Mouse (Mus musculus) lung, postnatal 4 days (tissue): ENCODE data around the gene Trim5.
"Not testable (repeated sequence)": the region's sequence is repeated elsewhere in the genome, so short reads cannot be mapped to it uniquely, and the experiment has no call there.

ENCODE experiments used
- DNase-seq, 2 experiments: peaks; one replicate each; pipeline ENCODE4 v3.0.0; 2021

Gene Trim5

GRCm38 (mm10) chr7:104287576-104288443 lies at the start of gene Trim5:
TSS of gene Trim5 (minus strand) at chr7:104288094.
- DNase-seq, result peak in 1 of 2 experiments; percentile 11

- DNase-seq, result not testable (repeated sequence)
Observed at GRCm38 (mm10) chr7:104335547-104335946, 47.7 kb upstream of the Trim5 start.

GRCm38 (mm10) chr7:104329171-104329570 lies 41.3 kb upstream of the Trim5 start, which contains the start of gene Trim34b:
TSS of gene Trim34b (plus strand) at chr7:104329471.
- DNase-seq, result not testable (repeated sequence)

- DNase-seq, result no peak
Observed at GRCm38 (mm10) chr7:104322028-104322427, 34.1 kb upstream of the Trim5 start.

GRCm38 (mm10) chr7:104315369-104316080 lies 27.6 kb upstream of the Trim5 start, which contains the start of gene Trim12a:
TSS of gene Trim12a (minus strand) at chr7:104315466.
- not testable (repeated sequence) for DNase-seq

- DNase-seq, result peak in 1 of 2 experiments; percentile 20
Observed at GRCm38 (mm10) chr7:104314796-104315353, 27.0 kb upstream of the Trim5 start.

GRCm38 (mm10) chr7:104291638-104292400 lies 3.9 kb upstream of the Trim5 start:
- no peak for DNase-seq

GRCm38 (mm10) chr7:104290641-104291040 lies 2.7 kb upstream of the Trim5 start:
- no peak for DNase-seq

- DNase-seq, result not testable (repeated sequence)
Observed at GRCm38 (mm10) chr7:104279361-104279760, 8.5 kb downstream of the Trim5 start.

GRCm38 (mm10) chr7:104265335-104265734 lies 22.6 kb downstream of the Trim5 start:
- DNase-seq, result not testable (repeated sequence)

- DNase-seq, result not testable (repeated sequence)
Observed at GRCm38 (mm10) chr7:104260380-104260779, 27.5 kb downstream of the Trim5 start.

GRCm38 (mm10) chr7:104244287-104245181 lies 43.4 kb downstream of the Trim5 start, which contains the start of gene Trim34a:
TSS of gene Trim34a (plus strand) at chr7:104244457.
- DNase-seq, result peak; percentile 34 to 71

GRCm38 (mm10) chr7:104243616-104244015 lies 44.3 kb downstream of the Trim5 start:
- DNase-seq, result no peak

GRCm38 (mm10) chr7:104240857-104241256 lies 47.0 kb downstream of the Trim5 start:
- DNase-seq, result no peak

GRCm38 (mm10) chr7:104231203-104231602 lies 56.7 kb downstream of the Trim5 start:
- DNase-seq, result peak in 1 of 2 experiments; percentile 52

- peak; percentile 81 to 86 for DNase-seq
Observed at GRCm38 (mm10) chr7:104218701-104219569, 69.0 kb downstream of the Trim5 start, which contains the start of gene Trim6. TSS of gene Trim6 (plus strand) at chr7:104218793.

GRCm38 (mm10) chr7:104217881-104218280 lies 70.0 kb downstream of the Trim5 start:
- DNase-seq, result no peak

GRCm38 (mm10) chr7:104216011-104216535 lies 71.8 kb downstream of the Trim5 start:
- no peak for DNase-seq
